ENCODE assay signal across 21 mouse cellular contexts in the genomic region with DNA sequence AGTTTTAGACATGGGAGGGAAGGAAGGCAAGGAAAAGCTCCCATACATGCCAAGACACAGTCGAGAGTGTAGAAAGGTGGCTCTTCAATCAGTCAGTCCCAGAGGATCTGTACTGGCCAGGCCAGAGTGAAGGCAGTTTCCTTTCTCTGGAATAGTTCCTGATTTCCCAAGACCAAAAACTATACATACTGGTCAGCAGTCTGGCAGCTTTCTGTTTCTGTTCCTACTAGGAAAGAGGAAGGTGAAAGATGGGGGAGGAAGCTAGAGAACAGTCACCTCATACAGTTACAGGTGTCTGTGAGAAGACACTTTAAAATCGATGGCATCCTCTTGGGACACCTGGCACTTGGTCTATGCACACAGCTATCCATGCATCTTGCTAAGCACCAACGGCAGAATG. TPM values are rescaled to one million over a fixed set of nuclear protein-coding genes. Genes with fewer than 3 reads are reported as not detected.
A peak's percentile ranks its signal among the peaks of the same experiment; 100 is the strongest.
DNase-seq lines count a peak whose midpoint lies in the region; ATAC-seq and TF ChIP-seq lines count a peak whose summit lies in the region.
"Had no signal": no experiment of that assay in that cellular context is flagged by ENCODE, and none has a peak within 500 bp of the region (broad histone marks: within the 10 kb centered on the region; RNA-seq: fewer than 3 reads in every experiment).

No protein-coding gene starts in this region.

- no peaks in the 10 kb centered on the region; the same call in 1 of the 2 replicates for H3K79me2 ChIP-seq in liver, adult 2 months (ENCODE audit: control insufficient read depth, insufficient read depth, low read length)

- no peaks in the 10 kb centered on the region for H3K27me3 ChIP-seq in cerebellum, adult 2 months (ENCODE audit: control insufficient read depth, insufficient read depth, low read length)
- H3K27me3 ChIP-seq in liver, adult 2 months (ENCODE audit: control insufficient read depth, insufficient read depth, low read length), result no peaks in the 10 kb centered on the region
- H3K27me3 ChIP-seq: intestine, embryonic 15.5 days; midbrain, embryonic 12.5 days; stomach, embryonic 15.5 days had no signal

- TF ChIP-seq POLR2A in cerebellum, adult 2 months (IDR thresholded peaks at IDR 0.05; ENCODE audit: borderline replicate concordance, insufficient read depth, low read length), result no peak
- no peak for TF ChIP-seq POLR2A in liver, adult 2 months (IDR thresholded peaks at IDR 0.05; ENCODE audit: extremely low read depth, insufficient read depth, low read length)
- TF ChIP-seq POLR2A in embryonic fibroblast, embryonic 13.5 days (IDR thresholded peaks at IDR 0.05; ENCODE audit: low read depth, low read length), result no peak

- DNase-seq in cerebellum, adult 2 months, result peak; percentile 18 to 29
- no peak for DNase-seq in cerebellum, adult 11-12 months
- DNase-seq in liver, adult 2 months (ENCODE audit: extremely low read depth, low read depth, low spot score), result peak; percentile 30
- DNase-seq in liver, result no peak
- DNase-seq in layer of hippocampus, postnatal 14 days (ENCODE audit: low spot score in 2 of 2), result no peak
- DNase-seq in left cerebral cortex, postnatal 10 days (ENCODE audit: extremely low spot score in 1 of 2, low spot score in 2 of 2), result no peak
- DNase-seq: kidney, postnatal 10 days; lung, postnatal 10 days had no signal

- peaks cover 75% of the 10 kb centered on the region for H3K36me3 ChIP-seq in liver, adult 2 months (ENCODE audit: control insufficient read depth, insufficient read depth, low read length)

- TF ChIP-seq CTCF in cerebellum, adult 2 months (IDR thresholded peaks at IDR 0.05; ENCODE audit: borderline replicate concordance, insufficient read depth, low read depth, low read length), result no peak
- no peak for TF ChIP-seq CTCF in liver, adult 2 months (IDR thresholded peaks at IDR 0.05; ENCODE audit: low read depth, low read length)
- TF ChIP-seq CTCF in embryonic fibroblast, embryonic 13.5 days (IDR thresholded peaks at IDR 0.05; ENCODE audit: borderline replicate concordance, insufficient read depth, low read length), result no peak

- 0 out of 2 replicates have a peak, but pooled peaks have one; percentile 25 for ATAC-seq in neutrophil, adult 5-6 weeks (ENCODE audit: extremely low read depth, insufficient number of reproducible peaks, low FRiP score, poor library complexity, severe bottlenecking)
- ATAC-seq: forebrain, embryonic 14.5 days; intestine, embryonic 15.5 days had no signal

- H3K4me3 ChIP-seq in cerebellum, adult 2 months (replicated peaks; ENCODE audit: insufficient read depth, low read depth, low read length), result no peak overlapping the region
- H3K4me3 ChIP-seq in liver, adult 2 months (ENCODE audit: insufficient read depth, low read depth, low read length), result no peak overlapping the region
- no peak overlapping the region for H3K4me3 ChIP-seq in embryonic fibroblast, embryonic 13.5 days (ENCODE audit: insufficient read depth, low read length)
- H3K4me3 ChIP-seq: erythroblast, embryonic 14.5 days; intestine, embryonic 15.5 days; layer of hippocampus, adult 2 months; limb, embryonic 10.5 days; midbrain, embryonic 12.5 days; stomach, embryonic 15.5 days had no signal

- no peak overlapping the region for H3K27ac ChIP-seq in cerebellum, adult 2 months (ENCODE audit: insufficient read depth, low read length)
- H3K27ac ChIP-seq in liver, adult 2 months (replicated peaks; ENCODE audit: insufficient read depth, low read depth, low read length), result peak overlapping the region; percentile 44; the same call in 1 of the 2 replicates
- H3K27ac ChIP-seq in embryonic fibroblast, embryonic 13.5 days (ENCODE audit: insufficient read depth, low read length), result peak overlapping the region; percentile 87
- H3K27ac ChIP-seq: hindbrain, embryonic 14.5 days; intestine, embryonic 15.5 days; layer of hippocampus, adult 2 months; limb, embryonic 10.5 days; liver, embryonic 14.5 days; midbrain, embryonic 12.5 days; stomach, embryonic 15.5 days had no signal

- 68% methylated on average over 3 of the region's 3 CpGs for WGBS in cerebellum, adult 2 months
- 84% methylated on average over 3 of the region's 3 CpGs for WGBS in liver, adult 2 months

- no peak overlapping the region for H3K9ac ChIP-seq in liver, adult 2 months (ENCODE audit: low read depth, low read length)
- H3K9ac ChIP-seq: hindbrain, embryonic 14.5 days; intestine, embryonic 15.5 days; liver, embryonic 14.5 days; midbrain, embryonic 12.5 days; stomach, embryonic 15.5 days had no signal

- intact Hi-C loops in left cerebral cortex, postnatal 10 days (cut with DNase I), result no loop called here

- peaks cover 19% of the 10 kb centered on the region for H3K4me1 ChIP-seq in cerebellum, adult 2 months (ENCODE audit: control insufficient read depth, insufficient read depth, low read length)
- H3K4me1 ChIP-seq in liver, adult 2 months (ENCODE audit: control insufficient read depth, insufficient read depth, low read length), result peaks cover 8% of the 10 kb centered on the region
- peaks cover 33% of the 10 kb centered on the region for H3K4me1 ChIP-seq in embryonic fibroblast, embryonic 13.5 days (ENCODE audit: control insufficient read depth, insufficient read depth, low read length)
- H3K4me1 ChIP-seq: intestine, embryonic 15.5 days; midbrain, embryonic 12.5 days; stomach, embryonic 15.5 days had no signal

RNA-seq across cellular contexts. Expression of a gene that starts 9.2 kb away (rescaled TPM):
- polyA plus RNA-seq in cerebellum, adult 2 months (2012; rRNA removed), result 0.06 and 0.07 TPM in 2 replicates
- total RNA-seq in liver, adult 2 months (2014; rRNA removed), result 1.0 and 1.3 TPM in 2 replicates
- 0.70 and 0.76 TPM in 2 replicates for polyA plus RNA-seq in liver, adult 2 months (2012; rRNA removed)
- polyA plus RNA-seq in embryonic fibroblast, embryonic 13.5 days (2011; ENCODE audit: insufficient read length, low read depth, missing spikeins), result 0.91 and 4.1 TPM in 2 replicates
- total RNA-seq in neutrophil, adult 5-6 weeks (2017), result 5.1 and 6.0 TPM in 2 replicates
- not detected for total RNA-seq in layer of hippocampus, postnatal 14 days (2021)
- not detected for total RNA-seq in left cerebral cortex, postnatal 10 days (2021)
- total RNA-seq: layer of hippocampus, adult 2 months; left cerebral cortex, adult 18-20 months; MEL had no signal
- polyA plus RNA-seq: erythroblast, embryonic 14.5 days had no signal

RNA-seq across cellular contexts. Expression of a gene that starts 36.3 kb away (rescaled TPM):
- polyA plus RNA-seq in cerebellum, adult 2 months (2012; rRNA removed), result 17.6 and 18.0 TPM in 2 replicates
- 21.2 and 22.9 TPM in 2 replicates for total RNA-seq in liver, adult 2 months (2014; rRNA removed)
- polyA plus RNA-seq in liver, adult 2 months (2012; rRNA removed), result 5.9 and 6.6 TPM in 2 replicates
- 25.2 and 29.2 TPM in 2 replicates for polyA plus RNA-seq in embryonic fibroblast, embryonic 13.5 days (2011; ENCODE audit: insufficient read length, low read depth, missing spikeins)
- 33.2 and 36.3 TPM in 2 replicates for total RNA-seq in neutrophil, adult 5-6 weeks (2017)
- 10 to 100 TPM; 29.6 to 30.4 TPM for total RNA-seq in layer of hippocampus, postnatal 14 days (2021)
- total RNA-seq in left cerebral cortex, postnatal 10 days (2021), result 10 to 100 TPM; 20.5 to 21.1 TPM

RNA-seq across cellular contexts. Expression of a gene that starts 46.4 kb away (rescaled TPM):
- polyA plus RNA-seq in cerebellum, adult 2 months (2012; rRNA removed), result not detected in 2 replicates
- 0.18 and 0.34 TPM in 2 replicates for total RNA-seq in liver, adult 2 months (2014; rRNA removed)
- 0.09 and 0.22 TPM in 2 replicates for polyA plus RNA-seq in liver, adult 2 months (2012; rRNA removed)
- not detected in 2 replicates for polyA plus RNA-seq in embryonic fibroblast, embryonic 13.5 days (2011; ENCODE audit: insufficient read length, low read depth, missing spikeins)
- 0.12 TPM in 1 of 2 replicates, not detected in the other for total RNA-seq in neutrophil, adult 5-6 weeks (2017)
- total RNA-seq in layer of hippocampus, postnatal 14 days (2021), result not detected
- not detected for total RNA-seq in left cerebral cortex, postnatal 10 days (2021)
- total RNA-seq: layer of hippocampus, adult 2 months; left cerebral cortex, adult 18-20 months; MEL had no signal
- polyA plus RNA-seq: erythroblast, embryonic 14.5 days; intestine, embryonic 15.5 days; limb, embryonic 10.5 days; midbrain, embryonic 12.5 days; stomach, embryonic 15.5 days had no signal

Comparison
In these comparisons a context has a peak if more than half of its experiments do, and no peak if none do; other contexts are left out.
1. DNase-seq: peak in cerebellum, adult 2 months (2 of 2) and liver, adult 2 months (single experiment); none in cerebellum, adult 11-12 months (single experiment), liver (single experiment), layer of hippocampus, postnatal 14 days (0 of 2) and left cerebral cortex, postnatal 10 days (0 of 2).